Mouse (Mus musculus): ENCODE measurements around the gene Zcchc2.

- TF ChIP-seq CTCF (IDR thresholded peaks at IDR 0.05) (no peak), EP300 (IDR thresholded peaks at IDR 0.05; ENCODE audit: insufficient read depth, low read depth, low read length) (no peak)
These were observed 41.7 kb downstream of the Zcchc2 start for GRCm38 (mm10) chr1:106031908-106032307.

All from heart, adult 2 months (tissue).